Mouse (Mus musculus) kidney, adult 2 months (tissue): ENCODE results near the gene Megf8.

Experiments
- CTCF ChIP-seq: fragments of 200-500 bp; conservative IDR thresholded peaks from 2 replicates; pipeline ENCODE4 v1.5.1; 2011; ENCODE audit warnings: low read depth, mild to moderate bottlenecking, control low read depth, low read length, moderate library complexity, mixed read lengths; ENCODE audit not compliant: insufficient read depth, insufficient read length
- POLR2A ChIP-seq: fragments of 200-500 bp; IDR thresholded peaks from one replicate; pipeline ENCODE4 v1.6.1; 2011; ENCODE audit warnings: low read depth, low read length, control low read depth

DNA sequence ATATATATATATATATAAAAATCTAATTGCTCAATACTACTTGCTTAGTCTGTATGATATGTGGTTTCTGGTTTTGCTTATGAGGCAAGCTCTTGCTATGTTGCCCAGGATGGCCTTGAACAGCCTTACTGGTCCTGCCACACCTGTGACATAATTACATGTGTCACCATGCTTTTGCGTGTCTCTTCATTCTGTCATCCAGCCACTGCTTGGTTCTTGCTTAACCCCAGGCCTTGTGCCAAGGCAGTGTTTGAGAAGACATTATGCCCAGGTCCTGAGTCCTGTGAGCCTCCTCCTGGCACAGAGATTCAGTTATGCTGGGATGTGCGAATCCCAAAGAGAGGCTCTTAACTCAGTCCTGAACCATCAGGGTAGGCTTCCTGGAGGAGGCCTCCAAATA is 6.3 kb downstream of the Megf8 start:
- TF ChIP-seq CTCF (no peak), POLR2A (no peak)
